ENCODE assay signal across 15 mouse cellular contexts in genomic region chr17:79417953-79418352, GRCm38 (mm10).
"Had no signal": no experiment of that assay in that cellular context is flagged by ENCODE, and none has a peak within 500 bp of the region (broad histone marks: within the 10 kb centered on the region; RNA-seq: fewer than 3 reads in every experiment).

No protein-coding gene starts in this region.

- H3K27me3 ChIP-seq: kidney, embryonic 15.5 days; limb, embryonic 12.5 days; liver, embryonic 13.5 days; midbrain, embryonic 13.5 days; neural tube, embryonic 13.5 days had no signal

- H3K4me2 ChIP-seq: kidney, embryonic 15.5 days; limb, embryonic 12.5 days; liver, embryonic 13.5 days; midbrain, embryonic 13.5 days; neural tube, embryonic 13.5 days had no signal

- H3K9ac ChIP-seq: kidney, embryonic 15.5 days; limb, embryonic 12.5 days; liver, embryonic 13.5 days; midbrain, embryonic 13.5 days; neural tube, embryonic 13.5 days had no signal

- H3K36me3 ChIP-seq: kidney, embryonic 15.5 days; limb, embryonic 12.5 days; liver, embryonic 13.5 days; midbrain, embryonic 13.5 days; neural tube, embryonic 13.5 days had no signal

- ATAC-seq: lung, postnatal 0 days; midbrain, embryonic 13.5 days had no signal

- H3K27ac ChIP-seq: kidney, embryonic 15.5 days; limb, embryonic 12.5 days; liver, embryonic 13.5 days; midbrain, embryonic 13.5 days; neural tube, embryonic 13.5 days had no signal

- DNase-seq: kidney, postnatal 14 days; liver; liver, embryonic 13.5 days; lung, adult 2 months; lung, postnatal 36 days; retina, postnatal 1 day; right cerebral cortex, postnatal 4 days; spleen, adult 18-20 months; thymus, adult 18-20 months; thymus, postnatal 14 days had no signal

- H3K4me1 ChIP-seq: kidney, embryonic 15.5 days; limb, embryonic 12.5 days; liver, embryonic 13.5 days; midbrain, embryonic 13.5 days; neural tube, embryonic 13.5 days had no signal

- H3K4me3 ChIP-seq: kidney, embryonic 15.5 days; limb, embryonic 12.5 days; liver, embryonic 13.5 days; midbrain, embryonic 13.5 days; neural tube, embryonic 13.5 days had no signal

- H3K9me3 ChIP-seq: kidney, embryonic 15.5 days; limb, embryonic 12.5 days; liver, embryonic 13.5 days; midbrain, embryonic 13.5 days; neural tube, embryonic 13.5 days had no signal
